Mouse (Mus musculus) C3H10T1/2 (cell line): ENCODE data around the gene Zscan29. TPM values are rescaled to one million over a fixed set of nuclear protein-coding genes. Genes with fewer than 3 reads are reported as not detected.

Source experiments
- polyA plus RNA-seq, 2 experiments: library from polyadenylated mRNA; unstranded; fragments of >200 nt; fragmentation: generic; extraction: Trizol; gene quantifications; one replicate each; pipeline ENCODE4 v1.2.1; 2012; ENCODE audit warnings: missing spikeins in 2 of 2

Zscan29 gene
- polyA plus RNA-seq: 1 to 10 TPM in 1 of 2 experiments, under 1 TPM in 1; 0.96 to 3.4 TPM

GRCm38 (mm10) chr2:121170980-121171742 is at the start of gene Zscan29:
Gene Zscan29, minus strand, starts transcription at chr2:121171125.

DNA sequence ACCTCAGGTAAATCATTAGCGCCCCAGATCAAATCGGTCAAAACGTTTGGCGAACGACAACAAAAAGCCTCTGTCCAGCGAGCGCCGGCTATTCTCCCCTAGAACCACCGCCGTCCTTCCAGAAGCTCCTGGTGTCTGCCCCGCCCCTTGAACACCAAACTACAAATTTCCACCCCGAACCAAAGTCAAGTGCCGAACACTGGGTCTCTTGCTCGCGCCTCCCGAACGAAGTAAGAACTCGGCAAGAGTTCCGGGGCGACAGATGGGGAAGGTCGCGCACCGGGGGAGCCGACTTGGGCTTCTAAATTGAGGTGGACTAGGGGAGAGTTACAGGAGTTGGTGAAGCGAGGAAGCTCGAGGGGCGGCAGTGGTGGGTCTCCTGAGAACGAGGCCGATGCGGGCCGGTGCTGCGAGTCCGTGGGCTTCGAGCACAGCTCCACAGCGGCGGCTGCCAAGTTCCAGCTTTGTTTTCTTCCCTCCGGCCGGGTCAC is 399 bp downstream of the Zscan29 start, which contains the start of gene Tubgcp4:
Gene Tubgcp4 (plus strand): TSS at position 174 of the 491 bp plus-strand sequence.

DNA sequence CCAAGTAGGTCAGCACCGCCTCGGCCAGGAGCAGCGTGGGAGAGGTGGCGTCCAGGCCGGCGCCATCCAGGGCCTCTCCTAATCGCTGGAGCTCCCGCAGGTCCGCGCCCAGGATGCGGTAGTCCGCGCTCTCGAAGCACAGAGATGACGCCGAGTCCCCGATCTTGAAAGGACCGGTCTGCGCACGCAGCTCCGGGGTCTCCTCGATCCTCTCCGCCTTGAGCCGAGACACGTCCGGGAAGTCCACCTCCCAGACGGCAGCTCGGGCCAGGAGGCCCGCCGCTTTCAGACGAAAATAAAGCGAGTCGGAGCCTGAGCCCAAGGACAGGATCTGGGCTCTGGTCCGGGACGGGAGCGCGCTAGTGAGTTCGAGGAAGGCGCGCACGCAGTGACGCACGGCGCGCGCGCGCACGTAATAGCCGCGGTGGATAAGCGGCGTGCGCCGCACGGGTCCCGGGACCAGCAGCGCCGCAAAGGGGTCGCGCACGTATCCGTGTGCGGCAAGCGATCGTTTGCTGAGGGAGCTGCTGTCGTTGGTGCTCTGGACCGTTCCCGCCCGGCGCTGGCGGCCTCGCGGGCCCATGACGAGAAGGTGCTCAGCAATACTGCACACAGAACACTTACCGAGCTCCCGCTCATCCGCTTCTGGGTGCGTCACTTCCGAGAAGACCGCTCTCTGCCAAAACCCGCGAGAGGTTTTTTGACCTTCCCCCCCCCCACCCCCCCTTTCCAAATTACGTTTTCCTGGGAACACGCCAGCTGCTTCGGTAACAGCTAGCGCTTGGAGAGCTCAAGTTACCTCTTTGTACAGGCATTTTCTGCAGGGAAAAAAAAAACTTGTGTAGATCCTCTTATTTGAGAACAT is 30.7 kb downstream of the Zscan29 start, which contains the start of the genes Adal and Lcmt2:
Gene Adal (plus strand): TSS at position 411 of the 865 bp plus-strand sequence.
Gene Lcmt2 (minus strand): TSS at position 636 of the 865 bp plus-strand sequence.

GRCm38 (mm10) chr2:121109695-121110094 is 61.2 kb downstream of the Zscan29 start, which contains the start of gene Tgm7:
Gene Tgm7, minus strand, starts transcription at chr2:121109795.

Other genes with a start within 250 kb of the Zscan29 start
- gene Ubr1, start 200.4 kb downstream of the Zscan29 start, polyA plus RNA-seq: 1 to 10 TPM in 1 of 2 experiments, under 1 TPM in 1; 0.18 to 2.8 TPM
- gene Tmem62, start 194.1 kb downstream of the Zscan29 start, polyA plus RNA-seq: 1 to 10 TPM in 1 of 2 experiments, under 1 TPM in 1; 0.56 to 4.0 TPM
- gene Ccndbp1, start 162.7 kb downstream of the Zscan29 start, polyA plus RNA-seq: 10 to 100 TPM in 1 of 2 experiments, 1 to 10 TPM in 1; 8.8 to 36.3 TPM
- not detected for gene Epb42, start 134.1 kb downstream of the Zscan29 start, polyA plus RNA-seq
- gene Tgm5, start 85.3 kb downstream of the Zscan29 start, polyA plus RNA-seq: 10 to 100 TPM in 1 of 2 experiments, under 1 TPM in 1; 0.08 to 10.2 TPM
- not detected for gene Tgm7, start 61.3 kb downstream of the Zscan29 start, polyA plus RNA-seq
- gene Adal, start 30.7 kb downstream of the Zscan29 start, polyA plus RNA-seq: 1 to 10 TPM in 1 of 2 experiments, under 1 TPM in 1; 0.12 to 1.8 TPM
- gene Lcmt2, start 30.5 kb downstream of the Zscan29 start, polyA plus RNA-seq: 1 to 10 TPM; 1.3 to 2.5 TPM
- 10 to 100 TPM in 1 of 2 experiments, 1 to 10 TPM in 1; 3.5 to 12.2 TPM for gene Tubgcp4, start 471 bp downstream of the Zscan29 start, polyA plus RNA-seq
- 10 to 100 TPM in 1 of 2 experiments, 1 to 10 TPM in 1; 1.9 to 16.1 TPM for gene Trp53bp1, start 100.3 kb upstream of the Zscan29 start, polyA plus RNA-seq
- gene Map1a, start 118.5 kb upstream of the Zscan29 start, polyA plus RNA-seq: 10 to 100 TPM in 1 of 2 experiments, 1 to 10 TPM in 1; 9.6 to 20.3 TPM
- 1 to 10 TPM; 1.7 to 5.2 TPM for gene Ppip5k1, start 184.3 kb upstream of the Zscan29 start, polyA plus RNA-seq
- under 1 TPM; 0.33 to 0.79 TPM for gene Ckmt1, start 186.6 kb upstream of the Zscan29 start, polyA plus RNA-seq
- gene Strc, start 216.0 kb upstream of the Zscan29 start, polyA plus RNA-seq: not detected
- 100 to 1,000 TPM in 1 of 2 experiments, 10 to 100 TPM in 1; 29.7 to 200 TPM for gene Pdia3, start 242.7 kb upstream of the Zscan29 start, polyA plus RNA-seq
- 1 to 10 TPM in 1 of 2 experiments, under 1 TPM in 1; 0.56 to 2.3 TPM for gene Catsper2, start 242.7 kb upstream of the Zscan29 start, polyA plus RNA-seq